Mouse (Mus musculus): ENCODE results near the gene Cracr2a.

Gene Cracr2a

GRCm38 (mm10) chr6:127625135-127625534 is 64.0 kb downstream of the Cracr2a start:
- DNase-seq (ENCODE audit: low read depth, low spot score), result peak; percentile 53

GRCm38 (mm10) chr6:127627453-127627852 is 66.3 kb downstream of the Cracr2a start:
- DNase-seq (ENCODE audit: low read depth, low spot score), result peak; percentile 40

- no peak for DNase-seq (ENCODE audit: low read depth, low spot score)
Observed at GRCm38 (mm10) chr6:127629249-127629648, 68.1 kb downstream of the Cracr2a start.

- DNase-seq (ENCODE audit: low read depth, low spot score), result no peak
Observed at GRCm38 (mm10) chr6:127634858-127635257, 73.7 kb downstream of the Cracr2a start.

- no peak for DNase-seq (ENCODE audit: low read depth, low spot score)
Observed at GRCm38 (mm10) chr6:127635462-127636189, 74.5 kb downstream of the Cracr2a start.

GRCm38 (mm10) chr6:127641077-127641801 is 80.1 kb downstream of the Cracr2a start:
- no peak for DNase-seq (ENCODE audit: low read depth, low spot score)

GRCm38 (mm10) chr6:127655988-127656387 is 94.8 kb downstream of the Cracr2a start:
- no peak for DNase-seq (ENCODE audit: low read depth, low spot score)

- DNase-seq (ENCODE audit: low read depth, low spot score), result no peak
Observed at GRCm38 (mm10) chr6:127657152-127657551, 96.0 kb downstream of the Cracr2a start.

- no peak for DNase-seq (ENCODE audit: low read depth, low spot score)
Observed at GRCm38 (mm10) chr6:127659472-127659871, 98.3 kb downstream of the Cracr2a start.

GRCm38 (mm10) chr6:127659966-127660365 is 98.8 kb downstream of the Cracr2a start:
- DNase-seq (ENCODE audit: low read depth, low spot score), result no peak

GRCm38 (mm10) chr6:127661717-127662292 is 100.7 kb downstream of the Cracr2a start:
- DNase-seq (ENCODE audit: low read depth, low spot score), result no peak

DNA sequence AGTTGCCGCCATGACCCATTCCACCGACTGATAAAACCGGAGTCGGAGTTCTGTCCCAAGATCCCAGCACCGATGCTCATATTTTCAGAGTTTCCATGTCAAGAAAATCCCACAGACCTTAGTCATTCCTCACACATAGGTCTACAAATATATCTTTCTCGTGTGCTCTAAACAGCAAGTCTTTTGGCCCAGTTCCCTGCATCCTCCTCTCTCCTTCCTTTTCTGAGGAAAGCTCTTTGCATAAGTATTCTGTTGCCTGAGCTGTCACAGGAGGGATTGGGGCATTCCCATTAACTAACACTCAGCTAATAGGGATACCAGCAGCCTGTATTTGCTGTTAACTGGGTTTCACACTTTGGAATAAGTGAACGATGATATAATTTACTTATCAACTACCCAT is 102.1 kb downstream of the Cracr2a start:
- DNase-seq (ENCODE audit: low read depth, low spot score), result no peak

DNA sequence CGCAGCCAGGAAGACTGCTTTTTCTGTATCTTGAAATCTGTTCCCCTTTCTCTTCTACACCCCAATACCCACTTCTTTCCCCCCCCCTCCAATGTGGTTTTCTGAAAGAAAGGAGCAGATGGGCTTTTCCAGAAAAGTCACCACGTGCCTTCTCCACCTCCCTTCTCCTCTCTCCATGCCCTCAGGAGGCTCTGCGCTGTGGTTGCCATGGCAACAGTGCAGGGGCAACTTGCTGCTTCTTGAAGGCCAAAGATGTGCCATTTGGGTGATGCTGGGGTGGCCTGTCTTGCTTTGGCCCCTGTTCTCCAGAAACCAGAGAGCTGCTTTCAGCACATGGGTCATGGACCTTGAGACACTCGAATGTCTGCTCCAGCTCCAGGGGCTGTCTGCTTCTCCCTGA is 108.2 kb downstream of the Cracr2a start:
- no peak for DNase-seq (ENCODE audit: low read depth, low spot score)

- DNase-seq (ENCODE audit: low read depth, low spot score), result no peak
Observed at GRCm38 (mm10) chr6:127670031-127670430, 108.9 kb downstream of the Cracr2a start.

DNA sequence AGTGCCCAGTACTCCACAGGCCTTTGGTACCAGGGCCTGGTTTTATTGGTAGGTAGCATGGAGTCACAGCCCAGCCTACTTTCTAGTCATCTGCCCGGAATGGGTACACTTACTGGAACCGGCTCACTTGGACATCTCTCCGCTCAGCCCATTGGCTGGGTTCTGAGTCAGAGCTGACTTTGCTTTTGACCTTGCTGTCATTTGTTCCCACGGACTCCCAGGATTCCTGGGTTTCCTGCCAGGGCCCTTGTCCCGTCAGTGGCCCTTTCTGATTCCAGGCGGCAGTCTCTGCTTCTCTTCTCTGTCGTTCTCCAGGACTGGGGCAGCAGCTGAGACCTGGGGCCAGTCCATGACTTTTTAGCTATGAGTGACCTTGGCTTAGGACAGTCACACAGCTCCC is 110.9 kb downstream of the Cracr2a start:
- DNase-seq (ENCODE audit: low read depth, low spot score), result no peak

GRCm38 (mm10) chr6:127676866-127677265 is 115.7 kb downstream of the Cracr2a start:
- DNase-seq (ENCODE audit: low read depth, low spot score), result no peak

DNA sequence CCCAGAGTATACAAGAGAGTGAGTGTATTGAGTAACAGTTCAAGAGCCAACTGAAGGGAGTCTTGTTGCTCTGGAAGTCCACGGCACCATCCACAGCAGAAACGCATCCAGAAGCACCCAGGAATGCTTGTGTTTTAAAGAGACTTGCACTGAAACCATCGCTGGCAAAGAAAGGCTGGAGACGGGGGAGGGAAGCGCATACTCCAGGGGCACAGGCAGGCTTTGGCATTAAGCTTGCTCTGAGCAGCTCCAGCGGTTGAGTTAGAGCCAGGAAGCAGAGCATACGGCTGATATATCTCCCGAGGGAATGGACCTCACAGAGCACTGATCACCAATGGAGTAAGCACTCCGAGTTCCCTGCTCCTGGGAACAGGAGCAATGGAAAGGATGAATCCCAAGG is 117.2 kb downstream of the Cracr2a start:
- no peak for DNase-seq (ENCODE audit: low read depth, low spot score)

DNA sequence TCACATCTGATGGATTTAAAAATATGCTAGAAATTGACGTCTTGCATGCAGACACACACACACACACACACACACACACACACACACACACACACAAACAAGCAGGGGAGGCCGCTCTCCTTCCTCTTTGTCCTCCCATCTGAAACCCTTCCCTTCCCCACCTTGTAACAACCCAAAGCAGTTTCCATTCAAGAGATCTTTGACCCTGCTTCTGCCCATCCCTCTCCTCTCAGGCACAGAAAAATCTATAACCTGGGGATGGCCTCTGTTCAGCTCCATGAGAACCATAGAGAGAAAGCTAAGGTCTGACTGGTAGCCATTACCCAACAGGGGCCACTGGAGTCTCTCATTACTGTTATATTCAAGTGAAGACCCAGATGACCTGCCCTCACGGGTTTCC is 117.9 kb downstream of the Cracr2a start:
- DNase-seq (ENCODE audit: low read depth, low spot score), result no peak

- DNase-seq (ENCODE audit: low read depth, low spot score), result no peak
Observed at GRCm38 (mm10) chr6:127680784-127681183, 119.6 kb downstream of the Cracr2a start.

GRCm38 (mm10) chr6:127683561-127683960 is 122.4 kb downstream of the Cracr2a start:
- no peak for DNase-seq (ENCODE audit: low read depth, low spot score)

GRCm38 (mm10) chr6:127684981-127685380 is 123.8 kb downstream of the Cracr2a start:
- DNase-seq (ENCODE audit: low read depth, low spot score), result no peak

DNA sequence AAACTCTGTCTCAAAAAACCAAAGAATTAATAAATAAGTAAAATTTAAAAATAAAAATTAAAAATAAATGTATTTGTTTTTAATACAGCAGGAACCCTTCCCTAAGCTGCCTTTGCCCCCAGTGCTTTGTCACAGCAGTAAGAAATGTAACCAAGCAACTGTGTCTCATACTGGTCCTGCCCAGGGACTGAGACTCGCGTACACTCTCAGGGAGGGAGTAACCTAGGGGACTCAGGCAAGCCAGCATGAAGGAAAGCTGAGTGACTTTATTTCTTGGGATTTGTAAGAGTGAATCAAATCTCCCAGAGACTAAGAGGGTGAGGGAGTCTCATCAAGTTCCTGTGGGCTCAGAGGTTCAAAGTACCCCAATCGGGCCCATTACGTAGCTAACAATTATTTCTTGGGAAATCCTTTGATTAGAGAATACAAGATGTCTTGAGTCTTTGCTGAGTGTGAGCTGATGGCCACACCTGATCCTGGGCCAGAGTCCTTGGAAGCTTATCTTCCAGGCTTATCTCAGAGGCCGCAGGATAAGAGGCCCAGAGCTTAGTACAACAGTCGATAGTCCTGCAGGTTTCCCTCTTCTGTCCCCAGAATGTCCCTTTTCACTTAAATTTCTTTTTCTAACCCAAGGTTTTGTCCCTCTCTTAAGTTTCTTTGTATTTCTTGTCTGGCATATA is 126.2 kb downstream of the Cracr2a start:
- DNase-seq (ENCODE audit: low read depth, low spot score), result no peak
